Mouse (Mus musculus) stomach, postnatal 0 days (tissue): ENCODE measurements around the gene Olfr145.

Experiments
- CTCF ChIP-seq: IDR thresholded peaks from 2 replicates; pipeline ENCODE4 v1.5.1; 2016; ENCODE audit warnings: antibody characterized with exemption, low read depth, mild to moderate bottlenecking, moderate library complexity
- EP300 ChIP-seq: optimal IDR thresholded peaks from 2 replicates; pipeline ENCODE3; 2016; ENCODE audit warnings: antibody characterized with exemption

- TF ChIP-seq CTCF (no peak), EP300 (no peak)
Measured at GRCm38 (mm10) chr9:37890960-37891359, 5.6 kb upstream of the Olfr145 start.
